Mouse (Mus musculus): ENCODE data around the gene Terb2. TPM values are rescaled to one million over a fixed set of nuclear protein-coding genes. Genes with fewer than 3 reads are reported as not detected.

The Terb2 gene
- polyA plus RNA-seq, 1 experiment, result not detected

DNA sequence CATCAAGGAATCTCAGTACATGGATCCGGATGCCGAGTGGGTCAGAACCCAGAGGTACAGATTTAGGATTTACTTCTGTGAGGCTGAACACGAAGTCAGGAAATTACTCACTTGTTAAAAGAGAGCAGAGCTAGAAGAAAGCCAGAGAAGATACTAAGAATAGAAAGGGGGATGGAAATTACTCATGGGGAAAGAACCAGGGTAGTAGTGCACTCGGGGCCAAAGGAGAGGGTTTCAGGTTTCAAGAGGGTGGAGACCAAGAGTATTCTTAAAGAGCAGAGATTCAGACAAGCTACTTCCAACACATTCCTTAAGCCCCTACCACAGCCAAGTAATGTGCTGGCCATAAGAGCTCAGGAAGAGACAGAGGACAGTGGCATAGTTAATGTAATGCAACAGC, 24.5 kb upstream of the Terb2 start:
- H3K36me3 ChIP-seq (ENCODE audit: control insufficient read depth, insufficient read depth), result no peaks in the 10 kb centered on the region
- TF ChIP-seq CTCF (IDR thresholded peaks at IDR 0.05; ENCODE audit: control insufficient read depth, insufficient read depth, insufficient read length) (no peak), MAX (IDR thresholded peaks at IDR 0.05) (no peak)
- no peaks in the 10 kb centered on the region for H3K27me3 ChIP-seq (ENCODE audit: control insufficient read depth, insufficient read depth, insufficient read length)
- no peak overlapping the region for H3K4me3 ChIP-seq (ENCODE audit: insufficient read depth, poor library complexity, severe bottlenecking)
- no peaks in the 10 kb centered on the region for H3K79me2 ChIP-seq (ENCODE audit: control insufficient read depth, insufficient read depth)
- H3K79me3 ChIP-seq (ENCODE audit: low read depth), result no peaks in the 10 kb centered on the region
- H3ac ChIP-seq (ENCODE audit: control insufficient read depth, insufficient read length, low read depth), result no peak overlapping the region

DNA sequence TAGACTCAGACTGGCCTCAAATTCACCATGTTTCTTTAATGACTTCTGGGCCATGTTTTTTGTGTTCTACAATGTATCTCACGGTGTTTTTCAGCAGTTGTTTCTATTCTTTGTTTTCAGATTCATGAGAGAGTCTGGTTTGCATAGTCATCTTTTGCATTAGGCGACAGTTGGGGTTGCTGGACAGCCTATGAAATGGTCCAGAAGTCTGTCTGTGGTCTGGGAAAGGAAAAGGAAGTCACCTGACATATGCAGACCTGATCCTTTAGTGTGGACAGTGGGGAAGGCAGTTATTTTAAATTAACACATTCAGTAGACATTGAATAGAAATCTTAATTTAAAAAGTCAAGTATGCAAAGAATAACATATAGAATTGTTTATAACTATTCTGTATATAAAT, 23.5 kb upstream of the Terb2 start:
- Histone ChIP-seq H3K27me3 (ENCODE audit: control insufficient read depth, insufficient read depth, insufficient read length) (no peaks in the 10 kb centered on the region), H3ac (ENCODE audit: control insufficient read depth, insufficient read length, low read depth) (no peak overlapping the region)
- TF ChIP-seq MYOD1 (IDR thresholded peaks at IDR 0.05; ENCODE audit: control insufficient read depth, insufficient read length, low read depth) (no peak), CTCF (IDR thresholded peaks at IDR 0.05; ENCODE audit: control insufficient read depth, insufficient read depth, insufficient read length) (no peak)

DNA sequence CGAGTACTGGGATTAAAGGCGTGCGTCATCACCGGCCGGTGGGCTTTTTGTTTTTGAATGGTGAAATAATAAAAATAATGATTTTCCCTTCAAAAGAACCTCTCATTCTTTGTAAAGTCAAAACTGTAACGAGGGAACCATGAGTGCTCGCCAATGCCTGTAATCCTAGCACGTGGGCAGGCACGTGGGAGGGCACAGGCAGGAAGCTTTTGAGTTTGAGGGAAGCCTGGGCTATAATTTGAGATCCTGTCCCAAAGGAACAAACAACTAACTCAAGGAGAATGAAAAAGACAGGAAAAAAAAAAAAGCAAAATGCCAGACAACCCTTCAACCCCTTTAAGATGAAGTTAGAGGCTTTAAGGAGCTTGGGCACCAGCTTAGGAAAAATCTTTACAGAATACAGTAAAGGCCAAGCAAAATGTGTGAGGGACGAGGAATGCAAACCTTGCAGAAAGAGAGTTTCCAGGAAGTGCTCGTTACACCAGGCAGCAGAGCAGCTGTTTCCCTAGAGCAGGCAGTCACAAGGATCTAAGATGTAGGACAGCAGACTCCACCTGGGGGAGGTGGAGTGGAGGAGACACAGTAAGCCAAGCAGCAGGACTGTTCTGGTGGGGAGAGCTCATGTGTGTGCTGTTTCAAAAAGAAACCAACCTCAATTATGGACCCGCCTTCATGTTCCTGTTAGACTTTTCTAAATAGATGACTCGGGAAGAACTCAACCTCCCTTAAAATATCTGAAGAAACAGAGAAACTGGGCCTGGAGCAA, 22.5 kb upstream of the Terb2 start:
- Histone ChIP-seq H3K79me3 (ENCODE audit: low read depth) (no peaks in the 10 kb centered on the region), H3K36me3 (ENCODE audit: control insufficient read depth, insufficient read depth) (no peaks in the 10 kb centered on the region), H3ac (ENCODE audit: control insufficient read depth, insufficient read length, low read depth) (peak overlapping the region; percentile 33), H3K79me2 (ENCODE audit: control insufficient read depth, insufficient read depth) (no peaks in the 10 kb centered on the region), H3K4me3 (ENCODE audit: insufficient read depth, poor library complexity, severe bottlenecking) (no peak overlapping the region), H3K27me3 (ENCODE audit: control insufficient read depth, insufficient read depth, insufficient read length) (no peaks in the 10 kb centered on the region)
- TF ChIP-seq MYOD1 (IDR thresholded peaks at IDR 0.05; ENCODE audit: control insufficient read depth, insufficient read length, low read depth) (no peak), MAX (IDR thresholded peaks at IDR 0.05) (no peak), USF1 (IDR thresholded peaks at IDR 0.05; ENCODE audit: low read depth) (no peak), CTCF (IDR thresholded peaks at IDR 0.05; ENCODE audit: control insufficient read depth, insufficient read depth, insufficient read length) (no peak), FOSL1 (IDR thresholded peaks at IDR 0.05; ENCODE audit: insufficient read depth, low read length, poor library complexity, severe bottlenecking) (no peak), CEBPB (IDR thresholded peaks at IDR 0.05; ENCODE audit: low read depth) (no peak), MYOG (IDR thresholded peaks at IDR 0.05; ENCODE audit: control insufficient read depth, extremely low read depth, insufficient read length) (no peak)

More for the DNA sequence above, 23.5 kb upstream of the Terb2 start:
- no peak overlapping the region for H3K4me3 ChIP-seq (ENCODE audit: insufficient read depth, poor library complexity, severe bottlenecking)
- H3K79me3 ChIP-seq (ENCODE audit: low read depth), result no peaks in the 10 kb centered on the region
- H3K36me3 ChIP-seq (ENCODE audit: control insufficient read depth, insufficient read depth), result no peaks in the 10 kb centered on the region
- no peaks in the 10 kb centered on the region for H3K79me2 ChIP-seq (ENCODE audit: control insufficient read depth, insufficient read depth)

DNA sequence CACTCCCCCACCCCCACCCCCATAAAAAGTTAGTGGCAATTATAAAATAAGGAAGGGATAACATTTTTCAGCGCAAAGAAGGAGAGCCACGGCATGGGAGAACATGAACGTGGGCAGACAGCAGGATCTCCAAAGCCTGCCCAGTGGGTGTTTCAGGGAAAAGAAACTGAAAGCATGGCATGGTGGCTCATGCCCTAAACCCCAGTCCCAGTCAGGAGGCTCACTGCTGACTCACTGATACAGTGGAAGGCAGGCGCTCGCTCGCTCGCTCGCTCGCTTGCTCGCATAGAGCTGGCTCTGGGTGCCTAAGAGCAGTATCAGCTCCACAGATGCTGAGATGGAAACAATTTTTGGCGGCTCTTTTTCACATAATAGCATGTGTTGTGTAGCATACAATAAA, 21.8 kb upstream of the Terb2 start:
- no peaks in the 10 kb centered on the region for H3K36me3 ChIP-seq (ENCODE audit: control insufficient read depth, insufficient read depth)
- H3K79me3 ChIP-seq (ENCODE audit: low read depth), result no peaks in the 10 kb centered on the region
- H3K27me3 ChIP-seq (ENCODE audit: control insufficient read depth, insufficient read depth, insufficient read length), result no peaks in the 10 kb centered on the region
- no peaks in the 10 kb centered on the region for H3K79me2 ChIP-seq (ENCODE audit: control insufficient read depth, insufficient read depth)
- TF ChIP-seq MYOG (IDR thresholded peaks at IDR 0.05; ENCODE audit: control insufficient read depth, extremely low read depth, insufficient read length), result no peak
- peak; percentile 65 for TF ChIP-seq MAX (IDR thresholded peaks at IDR 0.05)
- peak overlapping the region; percentile 33 for H3ac ChIP-seq (ENCODE audit: control insufficient read depth, insufficient read length, low read depth)
- H3K4me3 ChIP-seq (ENCODE audit: insufficient read depth, poor library complexity, severe bottlenecking), result no peak overlapping the region

DNA sequence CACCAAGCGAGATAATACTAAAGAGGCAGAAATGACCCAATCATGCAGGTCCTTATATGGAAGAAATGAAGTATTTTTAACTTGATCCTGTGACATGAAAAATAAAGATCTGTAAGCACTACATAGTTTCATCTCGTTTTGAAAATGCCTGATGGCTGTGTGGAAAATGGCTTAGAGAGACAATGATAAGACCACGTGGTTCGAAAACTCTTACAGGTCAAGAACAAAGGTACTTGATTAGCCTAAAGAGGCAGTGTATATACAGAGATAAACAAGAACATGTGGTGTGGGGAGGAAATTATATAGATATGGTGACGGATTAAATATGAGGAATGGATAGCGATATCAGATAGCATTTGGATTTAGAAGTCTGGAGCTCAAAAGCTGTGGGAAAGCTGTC, 14.8 kb upstream of the Terb2 start:
- no peak overlapping the region for H3K4me3 ChIP-seq (ENCODE audit: insufficient read depth, poor library complexity, severe bottlenecking)
- H3K27me3 ChIP-seq (ENCODE audit: control insufficient read depth, insufficient read depth, insufficient read length), result no peaks in the 10 kb centered on the region
- TF ChIP-seq CEBPB (IDR thresholded peaks at IDR 0.05; ENCODE audit: low read depth) (no peak), FOSL1 (IDR thresholded peaks at IDR 0.05; ENCODE audit: insufficient read depth, low read length, poor library complexity, severe bottlenecking) (no peak), MYOD1 (IDR thresholded peaks at IDR 0.05; ENCODE audit: control insufficient read depth, insufficient read length, low read depth) (no peak), USF1 (IDR thresholded peaks at IDR 0.05; ENCODE audit: low read depth) (no peak), MAX (IDR thresholded peaks at IDR 0.05) (no peak), MYOG (IDR thresholded peaks at IDR 0.05; ENCODE audit: control insufficient read depth, extremely low read depth, insufficient read length) (no peak), CTCF (IDR thresholded peaks at IDR 0.05; ENCODE audit: control insufficient read depth, insufficient read depth, insufficient read length) (no peak)
- H3ac ChIP-seq (ENCODE audit: control insufficient read depth, insufficient read length, low read depth), result no peak overlapping the region
- H3K79me3 ChIP-seq (ENCODE audit: low read depth), result no peaks in the 10 kb centered on the region
- H3K36me3 ChIP-seq (ENCODE audit: control insufficient read depth, insufficient read depth), result no peaks in the 10 kb centered on the region
- H3K79me2 ChIP-seq (ENCODE audit: control insufficient read depth, insufficient read depth), result no peaks in the 10 kb centered on the region

DNA sequence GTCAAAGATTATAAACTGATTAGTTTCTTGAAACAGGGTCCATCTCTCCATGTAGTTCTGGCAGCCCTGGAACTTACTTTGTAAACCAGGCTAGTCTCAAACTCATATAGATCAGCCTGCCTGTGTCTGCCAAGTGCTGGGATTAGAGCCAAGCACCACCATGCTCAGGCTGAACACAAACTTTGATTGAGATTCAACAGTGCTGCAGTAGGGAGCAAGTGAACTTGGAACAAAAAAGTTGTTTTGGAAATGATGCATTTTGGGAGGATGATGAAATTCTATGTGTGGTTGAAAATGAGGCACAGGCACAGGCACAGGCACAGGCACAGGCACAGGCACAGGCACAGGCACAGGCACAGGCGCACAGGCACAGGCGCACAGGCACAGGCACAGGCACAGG, 13.9 kb upstream of the Terb2 start:
- TF ChIP-seq CEBPB (IDR thresholded peaks at IDR 0.05; ENCODE audit: low read depth), result peak; percentile 58
- TF ChIP-seq MYOG (IDR thresholded peaks at IDR 0.05; ENCODE audit: control insufficient read depth, extremely low read depth, insufficient read length), result no peak
- Histone ChIP-seq H3K36me3 (ENCODE audit: control insufficient read depth, insufficient read depth) (no peaks in the 10 kb centered on the region), H3K27me3 (ENCODE audit: control insufficient read depth, insufficient read depth, insufficient read length) (no peaks in the 10 kb centered on the region), H3K4me3 (ENCODE audit: insufficient read depth, poor library complexity, severe bottlenecking) (no peak overlapping the region), H3K79me2 (ENCODE audit: control insufficient read depth, insufficient read depth) (no peaks in the 10 kb centered on the region), H3K79me3 (ENCODE audit: low read depth) (no peaks in the 10 kb centered on the region), H3ac (ENCODE audit: control insufficient read depth, insufficient read length, low read depth) (no peak overlapping the region)
